Mouse (Mus musculus) ES-E14 (cell line): ENCODE results near the gene Rsph6a.

Source experiments
- CHD2 ChIP-seq: IDR thresholded peaks from 2 replicates; pipeline ENCODE4 v1.6.1; 2014; ENCODE audit warnings: mild to moderate bottlenecking, low read depth, low read length, inconsistent platforms
- MAFK ChIP-seq: IDR thresholded peaks from 2 replicates; pipeline ENCODE4 v1.6.1; 2014; ENCODE audit warnings: mild to moderate bottlenecking, low read depth, low read length, inconsistent platforms; ENCODE audit not compliant: insufficient read depth
- ZNF384 ChIP-seq: IDR thresholded peaks from 2 replicates; pipeline ENCODE4 v1.6.1; 2012; ENCODE audit warnings: low read depth, low read length, inconsistent platforms

GRCm38 (mm10) chr7:19094471-19094825, 40.0 kb downstream of the Rsph6a start, which contains the start of gene Six5:
- TF ChIP-seq MAFK (no peak), CHD2 (no peak), ZNF384 (no peak)
